Mouse (Mus musculus) kidney, postnatal 25 days (tissue): ENCODE results near the gene Meltf.
"Not testable (repeated sequence)": the region's sequence is repeated elsewhere in the genome, so short reads cannot be mapped to it uniquely, and the experiment has no call there.

Experiments
- DNase-seq, 2 experiments: peaks; one replicate each; pipeline ENCODE4 v3.0.0; 2021; ENCODE audit warnings: mixed read lengths in 2 of 2

Gene Meltf

DNA sequence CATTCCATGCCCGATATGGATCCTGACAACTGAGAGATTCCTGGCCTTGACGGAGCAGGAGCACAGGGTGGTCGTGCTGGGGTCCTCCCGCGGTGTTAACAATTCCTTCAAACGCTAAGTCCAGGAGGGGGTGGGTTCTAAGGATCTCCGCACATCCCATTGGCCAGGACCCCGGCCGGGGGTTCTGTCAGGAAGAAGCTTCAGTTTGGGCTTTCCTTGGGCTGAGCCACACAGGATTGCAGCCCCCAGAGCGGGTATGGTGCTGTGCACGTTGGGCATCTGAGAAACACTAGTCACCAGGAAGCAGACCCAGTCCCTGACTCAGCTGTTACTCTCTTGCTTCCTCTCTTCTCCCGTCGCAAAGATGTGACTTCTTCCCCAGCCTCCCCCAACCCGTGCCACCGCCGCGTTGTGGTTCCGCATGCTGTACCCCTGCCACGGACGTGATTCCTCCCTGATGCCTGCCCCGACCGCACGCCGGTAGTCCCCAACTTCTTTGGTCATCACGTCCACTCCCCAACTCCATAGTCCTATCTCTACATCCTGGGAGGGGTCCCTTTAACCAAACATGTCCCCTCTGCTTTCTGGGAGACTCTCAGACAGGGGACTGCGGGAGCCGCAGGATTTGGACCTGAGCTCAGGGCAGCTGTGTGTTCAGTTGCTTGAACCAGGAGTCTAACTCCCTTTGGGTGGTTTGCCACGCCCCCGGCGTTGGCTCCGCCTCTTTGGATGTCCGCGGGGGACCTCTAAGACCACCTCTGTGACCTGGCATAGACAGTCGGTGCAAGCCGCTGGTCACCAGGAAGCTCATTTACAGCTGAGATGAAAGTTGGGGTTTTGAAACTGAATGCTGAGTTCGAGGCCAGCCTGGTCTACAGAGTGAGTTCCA lies 56.7 kb downstream of the Meltf start:
- DNase-seq: no peak

DNA sequence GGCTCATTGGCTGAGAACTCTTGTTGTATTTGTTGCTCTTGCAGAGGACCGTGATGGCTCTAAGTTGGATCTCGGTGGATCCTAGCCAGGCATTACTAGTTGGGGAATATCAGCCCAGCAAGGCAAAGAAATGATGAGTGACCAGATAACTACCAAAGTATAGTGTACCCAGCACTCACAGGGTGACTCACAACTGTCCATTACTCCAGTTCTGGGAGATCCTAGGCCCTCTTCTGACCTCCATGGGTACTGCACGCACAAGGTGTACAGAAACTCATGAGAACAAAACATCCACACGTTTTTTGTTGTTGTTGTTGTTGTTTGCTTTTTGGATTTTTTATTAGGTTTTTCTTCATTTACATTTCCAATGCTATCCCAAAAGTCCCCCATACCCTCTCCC lies 58.0 kb downstream of the Meltf start:
- DNase-seq: no peak

DNA sequence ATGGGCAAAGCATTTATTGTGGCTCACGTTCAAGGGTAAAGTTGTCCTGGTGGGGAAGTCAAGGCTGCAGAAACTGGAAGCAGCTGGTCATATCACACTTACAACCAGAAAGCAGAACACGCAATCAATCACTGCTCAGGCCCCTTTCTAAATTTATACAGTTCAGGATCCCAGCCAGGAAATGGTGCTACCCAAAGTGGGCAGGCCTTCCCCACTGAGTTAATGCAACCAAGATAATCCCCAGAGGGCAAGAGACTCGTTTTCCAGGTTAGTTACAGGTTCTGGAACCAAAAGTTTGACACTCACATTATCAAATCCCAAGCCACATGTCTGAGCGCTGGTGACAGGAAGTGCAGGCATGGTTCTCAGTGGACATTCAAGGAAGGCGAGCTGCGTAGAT lies 60.2 kb downstream of the Meltf start:
- DNase-seq: no peak

- DNase-seq: no peak
Observed at GRCm38 (mm10) chr16:31940586-31940985, 62.0 kb downstream of the Meltf start.

- peak; percentile 83 to 87 for DNase-seq
Observed at GRCm38 (mm10) chr16:31943980-31944379, 65.4 kb downstream of the Meltf start.

DNA sequence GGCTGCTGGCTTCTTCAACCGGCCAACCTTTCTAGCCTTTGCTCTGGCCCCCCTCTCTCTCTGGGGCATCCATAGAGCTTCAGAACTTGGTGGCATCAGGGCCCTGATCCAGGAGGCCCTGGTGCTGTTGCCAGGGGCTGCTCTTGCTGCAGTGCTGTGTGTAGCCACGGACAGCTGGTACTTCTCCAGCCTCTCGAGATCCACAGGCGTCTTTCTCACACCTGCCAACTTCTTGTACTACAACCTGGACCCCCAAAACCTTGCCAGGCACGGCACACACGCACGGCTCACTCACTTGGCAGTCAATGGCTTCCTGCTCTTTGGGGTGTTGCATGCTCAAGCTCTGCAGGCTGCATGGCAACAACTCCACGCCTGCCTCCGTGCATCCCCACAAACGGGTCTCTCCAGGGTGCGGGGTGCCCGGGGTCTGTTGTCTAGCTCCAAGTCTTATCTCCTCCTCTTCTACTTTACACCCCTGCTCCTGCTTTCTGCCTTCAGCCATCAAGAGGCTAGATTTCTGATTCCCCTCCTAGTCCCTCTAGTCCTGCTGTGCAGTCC lies 66.2 kb downstream of the Meltf start:
- DNase-seq: no peak

GRCm38 (mm10) chr16:31945372-31945771 lies 66.8 kb downstream of the Meltf start:
- DNase-seq: peak in 1 of 2 experiments; percentile 29

GRCm38 (mm10) chr16:31945986-31946385 lies 67.4 kb downstream of the Meltf start:
- DNase-seq: not testable (repeated sequence)

DNA sequence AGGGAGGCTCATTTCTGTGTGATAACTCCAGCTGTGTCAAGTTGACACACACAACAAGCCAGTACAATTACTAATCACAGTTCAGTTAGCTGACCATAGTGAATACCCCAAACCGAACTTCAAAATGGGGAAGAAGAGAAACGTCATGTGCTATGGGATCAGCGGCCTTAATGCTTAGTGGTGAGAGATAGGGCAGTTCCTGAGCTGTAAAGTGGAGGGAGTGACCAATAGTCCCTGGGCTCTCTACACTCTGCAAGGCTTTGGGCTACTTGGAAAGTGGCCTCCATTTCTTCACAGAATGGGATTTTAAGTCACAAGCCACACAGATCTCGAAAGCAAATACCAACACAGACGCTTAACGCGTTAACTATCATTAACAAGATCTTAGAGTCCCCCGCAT lies 68.7 kb downstream of the Meltf start:
- DNase-seq: peak in 1 of 2 experiments; percentile 16

GRCm38 (mm10) chr16:31947901-31948316 lies 69.3 kb downstream of the Meltf start:
- DNase-seq: no peak

- peak; percentile 98 for DNase-seq
Observed at GRCm38 (mm10) chr16:31948345-31948774, 69.8 kb downstream of the Meltf start, which contains the start of the genes 0610012G03Rik and Ncbp2. TSS of gene 0610012G03Rik (minus strand) at chr16:31948494. TSS of gene Ncbp2 (plus strand) at chr16:31948513.
